Mouse (Mus musculus) right cerebral cortex, adult 2 months (tissue): ENCODE measurements at regions not wholly inside any gene's neighbourhood (a gene's known extent, or its start where the extent isn't known, plus 50 kb on each side); places are given as distances from the start of the nearest gene placed in this dataset.

Experiments
- DNase-seq, 2 experiments: peaks; one replicate each; pipeline ENCODE4 v3.0.0; 2021 to 2022; ENCODE audit warnings: low spot score in 2 of 2

DNA sequence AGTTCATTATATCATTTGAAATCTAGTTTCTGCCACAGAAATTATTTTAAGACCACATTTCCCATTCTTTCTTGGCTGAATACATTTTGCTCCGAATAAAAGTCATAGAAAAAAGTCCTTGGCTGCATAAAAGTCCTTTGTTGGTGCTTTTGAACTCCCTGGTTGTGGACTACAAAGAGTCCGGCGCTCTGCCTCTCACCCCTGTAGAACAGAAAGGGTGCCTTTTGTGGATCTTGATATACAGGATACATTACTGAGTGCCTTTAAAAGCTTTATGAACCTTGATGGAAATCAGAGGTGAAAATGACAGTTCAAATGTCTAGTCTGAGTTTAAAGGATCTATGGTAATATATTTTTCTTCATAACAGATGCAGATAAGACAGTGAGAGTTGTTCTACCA lies 355.5 kb downstream of the Anxa1 start:
- DNase-seq = no peak

DNA sequence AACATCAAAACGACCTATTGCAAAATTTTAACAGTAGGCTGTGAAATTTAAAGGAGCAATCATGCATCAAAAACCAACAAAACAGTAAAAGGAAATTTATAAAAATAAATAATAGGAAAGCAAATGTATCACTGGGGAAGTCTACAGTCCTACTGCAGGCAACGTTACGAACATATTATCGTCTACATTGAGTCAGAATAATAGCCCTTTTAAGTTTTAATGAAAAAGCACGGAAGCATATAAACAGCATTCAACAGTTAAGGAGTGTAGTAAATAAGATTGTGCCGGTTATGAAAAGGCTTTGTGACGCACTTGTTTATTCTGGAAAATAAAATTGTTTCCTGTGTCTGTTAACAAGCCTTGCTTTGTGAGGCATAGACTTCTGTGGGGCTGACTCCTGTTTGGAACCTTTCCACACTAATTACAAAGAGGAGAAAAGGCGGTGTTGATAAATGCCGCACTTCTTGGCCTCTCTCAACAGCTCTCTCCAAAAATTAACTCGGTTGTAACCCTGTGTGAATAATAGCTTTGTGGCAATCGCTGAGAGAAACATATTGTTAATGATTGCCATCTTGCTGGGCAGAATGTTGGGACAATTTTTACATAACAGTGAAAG lies 363.0 kb downstream of the Anxa1 start:
- no peak for DNase-seq

DNA sequence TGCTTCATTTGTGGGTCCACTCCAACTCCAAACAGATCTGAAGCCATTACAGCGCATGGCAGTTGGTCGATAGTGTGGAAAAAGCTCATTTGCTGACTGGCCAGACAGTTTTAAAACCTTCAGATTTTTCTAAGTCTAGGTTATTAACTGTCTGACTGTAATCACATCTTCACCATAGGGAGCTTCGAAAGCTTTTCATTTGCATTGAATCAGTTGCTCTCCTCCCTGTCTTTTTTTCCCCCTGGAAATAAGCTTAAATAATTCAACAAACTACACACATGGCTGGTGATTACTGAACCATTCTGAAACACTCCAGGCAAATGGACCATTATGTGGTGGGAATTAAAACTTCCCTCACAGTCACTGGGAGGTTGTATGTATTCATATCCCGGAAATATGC lies 376.6 kb downstream of the Anxa1 start:
- DNase-seq = no peak

DNA sequence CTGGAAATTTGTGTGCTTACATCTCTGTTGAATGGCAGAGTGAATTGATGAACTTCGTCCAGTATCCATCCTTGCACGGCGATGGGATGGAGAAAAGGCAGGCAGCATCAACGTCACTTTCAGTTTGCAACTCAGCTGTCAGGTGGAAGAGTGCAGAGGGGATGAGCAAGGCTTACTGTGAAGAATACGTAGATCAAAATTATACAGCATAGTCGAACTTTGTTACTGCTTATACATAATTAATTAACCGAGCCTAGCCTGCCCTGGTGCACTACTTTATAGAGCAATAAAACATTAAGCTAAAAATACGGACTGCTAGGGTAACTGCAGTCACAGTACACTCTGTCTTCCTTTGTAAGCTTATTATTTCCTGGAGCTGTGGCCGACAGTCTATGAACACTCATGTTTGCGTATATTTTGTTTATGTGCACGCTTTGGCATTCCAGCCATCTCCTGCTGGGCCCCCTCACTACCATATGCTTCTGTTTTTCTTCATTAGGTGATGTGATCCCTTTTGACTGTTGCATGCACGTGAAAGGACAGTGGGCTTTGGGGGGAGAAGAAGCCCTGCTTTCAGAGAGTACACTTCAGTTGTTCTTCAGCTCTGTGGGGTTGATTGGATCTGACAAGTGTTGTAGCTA lies 380.8 kb downstream of the Anxa1 start:
- no peak for DNase-seq

DNA sequence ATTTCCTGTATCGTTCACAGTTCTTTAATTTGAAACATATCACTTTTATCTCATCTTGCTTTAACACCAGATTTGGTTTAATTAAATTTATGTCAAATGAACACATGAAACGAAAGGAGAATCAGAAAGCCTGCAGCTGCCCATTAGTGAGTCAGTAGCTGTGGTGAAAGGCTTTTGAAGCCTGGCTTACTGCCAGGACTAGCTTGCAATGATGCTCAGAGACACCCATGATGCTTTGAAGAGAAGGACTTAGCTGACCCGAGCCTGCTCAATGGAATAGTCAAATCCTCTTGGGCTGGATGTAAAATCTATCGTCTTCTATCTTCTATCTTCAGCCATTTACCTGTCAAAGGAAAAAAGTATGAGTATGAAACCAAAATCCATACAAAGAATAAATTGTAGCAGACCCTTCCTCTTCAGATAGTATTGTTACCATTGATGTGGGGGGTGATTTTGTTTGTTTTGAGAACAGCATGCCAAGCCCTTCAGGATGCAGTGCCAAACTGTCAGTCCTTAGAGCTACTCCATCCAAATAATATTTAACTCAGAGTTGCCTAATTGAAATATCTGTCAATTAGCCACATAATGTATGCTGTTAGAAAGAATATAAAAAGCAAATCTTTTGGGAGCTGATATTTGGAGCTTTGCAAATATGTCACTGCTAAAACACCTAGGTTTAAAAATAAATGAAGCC lies 384.7 kb downstream of the Anxa1 start:
- DNase-seq = no peak

DNA sequence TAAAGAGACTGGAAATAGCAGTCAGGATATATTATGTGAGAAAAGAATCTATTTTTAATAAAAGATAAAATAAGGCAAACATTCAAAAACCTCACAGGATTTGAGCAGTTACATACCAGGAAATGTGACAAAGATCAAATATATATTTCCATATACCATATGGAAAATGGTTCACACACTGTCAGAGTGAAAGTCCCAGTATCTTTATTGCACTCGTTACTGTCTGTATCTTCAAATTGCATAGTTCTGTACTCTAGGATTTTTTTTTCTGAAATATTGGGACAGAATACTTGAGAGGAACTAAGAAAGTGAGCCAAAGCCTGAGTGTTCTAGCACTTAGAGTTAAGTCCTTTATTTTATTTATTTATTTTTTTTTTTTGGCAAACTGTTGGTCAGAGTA lies 403.5 kb downstream of the Anxa1 start:
- no peak for DNase-seq

DNA sequence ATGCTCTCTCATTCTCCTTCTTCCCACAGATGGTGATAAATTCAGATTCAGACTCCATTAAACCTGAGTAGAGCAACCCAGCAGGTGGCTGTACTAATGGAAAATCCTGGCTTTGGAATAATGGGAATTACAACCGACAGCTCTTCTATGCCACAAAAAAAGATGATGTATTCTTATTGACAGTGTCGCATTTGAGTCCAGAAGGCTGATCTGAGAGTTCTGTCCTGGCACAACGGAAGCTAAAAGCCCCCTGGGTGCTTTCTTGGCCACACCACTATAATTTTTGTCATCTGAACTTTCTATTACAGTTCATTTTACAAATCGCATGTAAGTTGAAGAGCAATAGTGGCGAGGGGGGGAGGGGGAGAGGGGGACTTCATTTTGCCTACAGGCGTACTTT lies 411.9 kb downstream of the Anxa1 start:
- DNase-seq = no peak

DNA sequence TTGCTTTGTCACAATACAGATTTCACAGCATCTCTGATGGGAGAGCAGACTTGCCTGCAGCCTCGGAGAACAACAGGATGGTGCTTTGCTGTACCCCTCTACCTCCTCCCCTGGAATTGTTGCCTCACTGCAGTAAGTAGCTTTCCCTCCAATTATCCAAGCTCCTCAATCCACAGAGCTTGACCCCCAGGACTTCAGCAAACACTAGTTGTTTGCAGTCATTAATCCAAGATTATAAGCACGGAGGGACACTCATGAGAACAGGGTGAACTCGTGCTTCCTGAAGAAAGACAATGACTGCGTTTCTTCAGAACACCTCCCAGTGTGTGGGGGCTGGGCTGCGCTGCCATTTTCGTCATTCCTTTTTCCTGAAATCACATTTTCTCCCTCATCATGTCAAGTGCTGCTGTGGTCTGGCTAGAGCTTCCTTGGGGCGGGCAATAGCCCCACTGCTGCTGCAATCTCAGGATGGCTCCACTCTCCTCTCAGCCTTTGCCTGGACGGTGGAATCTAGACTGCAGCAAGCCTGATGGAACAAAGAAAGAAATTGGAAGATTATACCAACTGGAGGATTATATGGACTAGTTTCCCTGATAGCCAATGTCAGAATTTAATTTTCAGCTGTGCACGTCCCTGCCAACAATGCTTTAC lies 413.0 kb downstream of the Anxa1 start:
- no peak for DNase-seq

DNA sequence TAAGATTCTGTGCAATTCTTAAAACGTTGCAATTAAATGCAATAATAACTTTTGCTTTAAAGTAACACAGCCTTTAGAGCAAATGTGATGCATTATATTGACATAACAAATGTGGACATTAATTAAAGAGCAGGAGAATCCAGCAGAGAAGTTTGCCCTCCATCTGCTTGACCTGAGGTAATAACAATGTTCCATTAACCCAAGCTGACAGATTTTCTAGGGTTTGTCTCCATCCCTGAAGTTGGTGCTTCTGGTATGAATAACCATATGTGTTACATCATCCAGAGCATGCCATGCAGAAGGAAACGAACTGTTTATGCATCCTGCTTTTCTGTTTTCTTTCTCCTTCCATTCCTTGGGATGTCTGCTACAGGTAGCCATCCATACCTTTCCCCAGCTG lies 414.0 kb downstream of the Anxa1 start:
- no peak for DNase-seq

DNA sequence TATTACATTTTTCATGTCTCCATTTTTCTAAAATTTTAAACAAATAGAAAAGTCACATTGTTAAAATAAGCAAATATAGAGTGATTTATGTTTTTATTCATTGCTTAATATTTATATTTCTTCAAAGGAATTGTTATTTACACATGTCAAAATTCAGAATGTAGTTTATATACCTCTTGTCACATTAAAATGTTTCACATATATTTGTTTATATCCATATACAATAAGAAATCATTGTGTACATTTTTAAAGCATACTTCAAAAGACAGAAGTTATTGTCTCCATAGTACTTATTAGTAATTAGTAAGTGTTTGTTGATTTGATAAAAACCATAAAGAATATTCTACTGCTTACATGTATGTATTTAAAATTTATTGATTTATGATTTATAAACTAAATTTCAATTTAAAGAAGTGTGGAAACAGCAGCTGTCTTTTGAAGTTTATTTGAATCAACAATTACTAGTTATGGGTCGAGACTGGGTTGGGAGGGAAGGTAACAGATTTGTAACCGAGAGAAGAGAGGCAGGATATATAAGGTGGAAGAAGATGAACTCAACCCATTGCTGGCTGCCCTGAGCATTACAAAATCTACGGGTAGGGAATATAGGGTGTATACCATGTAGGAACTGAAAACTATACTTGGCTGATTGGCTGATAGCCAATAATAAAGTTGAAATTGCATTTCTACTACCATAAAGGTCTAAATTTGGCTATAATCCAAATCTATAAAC lies 420.8 kb downstream of the Anxa1 start:
- no peak for DNase-seq

DNA sequence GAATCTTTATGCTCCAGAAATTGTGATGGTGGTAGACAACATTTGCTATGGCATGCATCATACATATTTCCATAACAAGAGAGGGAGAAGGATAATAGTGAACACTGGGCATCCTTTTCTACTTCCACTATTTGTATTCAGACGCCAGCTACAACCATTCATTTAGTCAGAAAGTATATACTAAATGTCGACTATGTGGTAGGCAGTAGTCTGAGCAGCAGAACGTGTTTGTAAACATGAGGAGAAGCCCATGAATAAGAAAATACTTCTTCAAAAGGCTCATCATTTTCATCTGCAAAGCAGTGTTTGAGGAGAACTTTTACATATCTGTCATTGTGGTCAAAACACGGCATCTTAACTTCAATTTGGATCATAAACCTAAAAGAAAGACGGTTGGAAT lies 421.4 kb downstream of the Anxa1 start:
- no peak for DNase-seq

DNA sequence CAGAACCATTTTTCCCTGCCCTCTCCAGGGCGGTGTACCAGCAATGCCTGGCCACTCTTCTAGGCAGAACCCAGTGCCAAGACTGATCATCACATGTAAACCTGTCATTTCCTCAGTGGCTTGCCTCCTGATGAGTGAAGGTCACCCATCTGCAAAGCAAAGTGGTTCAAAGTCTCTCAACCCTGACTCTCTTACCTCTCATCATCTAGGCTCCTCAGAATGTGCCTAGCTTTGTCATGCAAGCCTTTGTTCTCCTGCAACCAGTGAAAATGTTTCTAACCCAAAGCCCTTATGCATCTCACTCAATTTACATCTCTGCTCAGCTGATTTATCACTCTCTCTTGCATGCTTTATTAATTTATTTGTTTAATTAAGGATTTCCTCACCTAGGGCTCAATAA lies 445.5 kb downstream of the Anxa1 start:
- no peak for DNase-seq

DNA sequence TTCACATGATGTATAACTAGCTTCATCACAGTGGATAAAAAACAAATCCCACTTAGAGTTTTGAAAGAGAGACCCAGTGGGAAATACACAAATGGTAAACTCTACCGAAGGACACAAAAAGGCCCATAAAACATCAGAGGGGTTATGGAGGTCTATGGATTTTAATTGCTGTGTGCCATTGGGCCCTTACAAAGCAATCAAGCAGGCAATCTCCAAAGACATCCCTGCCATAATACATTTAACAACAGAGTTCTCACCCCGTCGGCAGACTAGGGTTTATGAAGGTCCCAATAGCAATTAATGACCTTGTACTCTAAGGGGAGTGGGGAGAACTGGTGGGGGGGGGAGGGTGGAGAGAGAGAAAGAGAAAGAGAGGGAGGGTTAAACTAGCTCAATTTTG lies 448.0 kb downstream of the Anxa1 start:
- no peak for DNase-seq

DNA sequence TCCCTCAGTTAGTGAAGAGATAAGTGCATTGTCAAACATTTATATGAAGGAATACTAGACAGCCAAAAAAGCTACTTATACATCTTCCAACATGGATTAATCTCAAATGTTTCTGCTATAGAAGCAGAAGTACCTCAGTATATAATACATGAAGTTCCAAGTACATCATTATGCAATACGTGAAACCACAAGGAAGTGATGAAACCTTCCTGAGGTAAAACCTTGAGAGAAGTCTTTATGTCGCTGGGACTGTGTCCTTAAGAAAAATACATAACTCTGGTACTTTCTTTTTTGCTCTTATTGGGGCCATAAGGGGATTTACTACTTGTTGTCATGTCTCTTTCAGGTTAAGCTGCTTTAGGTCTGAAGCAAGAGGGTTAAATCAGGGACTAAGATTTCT lies 469.6 kb downstream of the Anxa1 start:
- DNase-seq = no peak

DNA sequence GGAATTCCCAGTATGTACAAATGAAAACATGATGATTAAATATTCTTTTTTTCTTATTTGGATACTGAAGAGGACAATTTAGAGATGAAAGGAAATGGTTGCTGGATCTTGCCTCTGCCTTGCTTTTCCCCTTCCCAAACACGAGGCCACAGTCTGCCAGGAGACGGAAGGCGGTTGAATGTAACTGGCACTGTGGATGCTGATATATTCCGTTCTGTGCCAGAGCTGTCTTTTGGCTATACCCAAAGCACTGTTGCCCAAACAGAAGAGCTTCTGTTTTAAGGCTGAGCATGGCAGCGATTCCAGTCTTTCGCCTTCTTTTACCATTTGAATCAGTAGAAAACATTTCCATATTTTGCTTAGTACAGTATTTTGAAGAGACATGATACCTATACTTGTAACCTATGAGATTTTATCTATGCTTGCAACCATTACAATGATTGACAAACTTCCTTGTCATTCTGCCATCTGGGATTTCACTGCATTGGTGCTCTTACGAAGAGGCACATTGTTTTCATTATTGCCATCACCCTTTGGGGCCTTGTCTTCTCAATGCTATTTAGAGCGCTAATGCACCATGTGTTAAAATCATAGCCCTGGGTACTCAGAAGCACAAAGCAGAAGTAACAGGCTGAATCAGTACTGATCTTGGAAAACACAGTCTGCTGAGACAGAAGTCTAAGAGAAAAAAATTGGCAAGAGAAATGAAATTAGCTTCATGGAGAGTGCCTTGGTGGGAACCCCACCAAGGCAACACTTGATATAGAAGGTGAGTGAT lies 504.6 kb downstream of the Anxa1 start:
- DNase-seq = no peak

DNA sequence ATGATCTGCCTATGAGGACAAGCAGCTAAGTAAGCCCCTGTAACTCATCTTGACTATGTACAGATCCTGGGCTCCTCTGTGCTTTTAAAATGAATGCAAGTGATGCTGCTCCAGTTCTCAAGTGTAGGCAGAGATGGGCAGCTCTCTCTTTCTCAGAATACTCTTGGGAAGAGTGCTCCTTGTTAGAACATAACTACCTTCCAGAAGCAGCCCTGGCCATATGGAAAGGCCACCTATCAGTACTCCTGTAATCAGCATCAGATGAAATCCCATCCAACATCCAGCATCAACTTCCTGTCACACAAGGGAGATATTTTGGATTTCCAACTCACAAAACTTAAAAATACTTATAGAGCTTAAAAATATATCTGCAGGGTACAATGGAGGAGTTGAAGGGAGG lies 509.8 kb downstream of the Anxa1 start:
- DNase-seq = peak in 1 of 2 experiments; percentile 6

DNA sequence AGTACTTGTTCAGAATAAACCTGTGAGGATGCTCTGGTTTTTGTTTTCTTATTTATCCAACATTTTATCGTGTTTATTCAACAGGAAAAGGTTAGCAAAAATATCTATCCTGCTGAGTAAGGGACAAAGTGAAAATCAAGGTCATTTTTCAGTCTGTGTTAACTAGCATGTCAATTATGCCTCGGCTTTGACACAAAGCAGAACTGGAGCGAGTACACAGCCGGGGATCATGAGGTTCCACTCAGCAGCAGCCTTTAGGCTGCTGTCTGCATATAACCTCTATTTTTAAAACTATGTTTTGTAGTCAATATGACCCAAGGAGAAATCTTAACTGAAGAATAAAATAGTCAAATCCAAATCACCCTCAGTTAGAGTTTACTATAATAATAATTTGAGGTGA lies 542.6 kb downstream of the Anxa1 start:
- no peak for DNase-seq

DNA sequence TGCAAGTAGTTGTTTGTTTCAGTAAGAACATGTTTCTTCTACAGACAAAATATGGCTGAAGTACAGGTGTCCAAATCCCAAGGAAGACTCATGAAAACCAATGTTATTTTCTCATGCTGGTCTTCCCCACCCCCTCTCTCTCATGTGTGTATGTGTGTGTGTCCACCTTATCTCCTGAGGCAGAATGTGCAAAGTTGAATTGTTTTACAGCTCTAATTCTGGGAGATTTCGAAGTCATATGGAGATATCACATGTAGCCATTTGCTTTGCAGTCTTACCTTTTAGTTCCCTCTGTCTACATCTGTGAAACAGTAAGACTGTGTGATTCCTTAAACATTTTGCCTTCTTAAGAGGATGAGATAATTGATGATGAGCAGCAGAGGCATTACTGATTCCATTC lies 582.8 kb downstream of the Anxa1 start:
- DNase-seq = no peak

DNA sequence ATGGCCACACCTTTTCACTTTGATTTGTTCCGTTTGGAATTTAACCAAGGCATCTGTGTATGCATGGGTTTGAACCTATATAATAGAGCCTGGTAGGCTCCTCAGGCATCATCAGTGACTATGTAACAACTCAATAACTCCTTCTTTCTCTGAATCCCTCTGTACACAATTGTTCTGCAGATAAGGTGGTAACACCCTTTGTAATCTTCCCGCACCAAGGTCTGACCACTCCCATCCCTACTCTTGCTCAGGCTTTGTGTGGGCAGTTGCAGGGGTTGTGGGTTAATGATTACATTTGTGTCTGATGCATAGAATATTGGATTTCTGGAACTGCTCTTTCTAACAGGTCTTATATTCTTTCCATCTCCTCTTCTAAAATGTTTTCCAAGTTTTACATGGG lies 596.9 kb downstream of the Anxa1 start:
- no peak for DNase-seq

DNA sequence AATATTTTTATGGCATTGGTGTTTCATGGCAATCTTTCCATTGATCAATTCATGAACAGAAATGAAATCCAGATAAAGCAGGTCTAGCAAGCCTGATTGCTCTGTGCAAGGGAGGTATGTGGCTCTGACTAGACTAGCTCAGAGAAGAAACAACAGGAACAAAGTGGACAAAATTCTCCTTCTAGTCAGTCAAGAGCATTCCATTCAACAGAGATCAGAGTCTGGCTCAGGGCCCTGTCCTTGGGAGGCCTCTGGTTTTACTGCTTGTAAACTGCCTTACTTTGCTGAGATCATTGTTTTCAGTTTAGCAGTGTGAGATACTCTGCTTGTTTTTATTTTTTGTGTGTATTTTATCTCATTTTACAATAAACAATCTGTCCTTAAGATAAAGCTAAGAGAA lies 607.2 kb downstream of the Anxa1 start:
- no peak for DNase-seq

DNA sequence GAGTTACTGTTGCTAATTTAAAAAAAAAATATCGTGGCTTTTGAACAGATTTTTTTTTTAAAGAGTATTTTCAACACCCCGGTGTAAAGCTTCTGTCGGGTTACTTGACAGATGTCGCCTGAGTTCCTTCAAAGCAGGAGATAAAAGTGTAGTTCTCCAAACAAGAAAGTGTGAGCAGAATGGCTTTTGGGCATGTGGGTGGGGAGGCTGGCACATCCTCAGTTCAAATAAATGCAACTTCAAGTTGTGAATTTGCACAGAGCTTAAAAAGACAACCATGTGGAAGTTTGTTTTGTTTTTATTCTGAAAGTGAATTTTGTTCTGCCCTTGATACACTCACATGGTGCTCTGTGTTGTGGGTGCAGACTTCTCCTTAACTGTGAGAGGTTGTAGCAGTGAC lies 612.9 kb downstream of the Anxa1 start:
- peak; percentile 47 to 57 for DNase-seq

DNA sequence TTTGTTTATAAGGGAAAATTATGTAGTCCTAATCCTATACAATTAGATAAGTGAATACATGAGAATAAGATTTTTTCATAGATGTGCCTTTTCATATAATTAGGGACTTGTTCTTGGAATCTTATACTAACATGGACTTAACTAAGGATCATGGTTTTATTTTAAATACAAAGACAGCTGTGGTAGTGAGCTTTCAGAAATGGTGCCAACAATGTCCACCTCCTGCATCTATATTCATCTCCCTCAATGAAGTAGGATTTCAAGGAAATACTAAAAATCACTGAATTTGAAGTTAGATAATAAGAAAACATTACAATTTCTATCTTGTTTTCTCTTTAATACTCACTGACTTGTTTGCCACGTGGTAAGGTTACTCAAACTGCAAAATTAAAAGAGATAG lies 619.8 kb downstream of the Anxa1 start:
- no peak for DNase-seq
